Mouse (Mus musculus): ENCODE measurements around the gene Bsn.
"Not testable (repeated sequence)": the region's sequence is repeated elsewhere in the genome, so short reads cannot be mapped to it uniquely, and the experiment has no call there.

Gene Bsn

DNA sequence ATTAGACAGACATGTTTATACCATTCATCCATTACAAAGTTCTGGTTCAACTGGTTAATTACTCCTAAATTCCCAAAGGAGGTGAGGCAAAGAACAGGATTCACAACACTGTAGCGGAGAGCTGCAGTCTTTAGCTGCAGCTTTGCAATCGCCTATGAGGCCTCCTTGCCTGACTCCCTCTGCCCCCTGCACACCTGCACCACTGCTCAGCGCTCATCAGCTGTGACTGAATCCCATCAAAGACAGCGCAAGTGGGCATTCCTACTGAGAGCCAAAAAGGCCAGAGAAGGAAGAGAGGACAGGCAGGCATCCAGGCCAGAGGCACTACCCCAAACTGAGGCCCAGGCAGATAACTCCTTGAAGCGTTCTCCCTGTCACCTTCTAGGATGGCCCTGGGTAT, 42.6 kb downstream of the Bsn start:
- no peak for DNase-seq

- DNase-seq = no peak
Measured at GRCm38 (mm10) chr9:108146451-108146850, 43.7 kb downstream of the Bsn start.

- no peak for DNase-seq
Measured at GRCm38 (mm10) chr9:108145740-108146139, 44.4 kb downstream of the Bsn start.

- DNase-seq = peak; percentile 35 to 47
Measured at GRCm38 (mm10) chr9:108144371-108145270, 45.6 kb downstream of the Bsn start.

GRCm38 (mm10) chr9:108143470-108143869, 46.7 kb downstream of the Bsn start:
- DNase-seq = no peak

GRCm38 (mm10) chr9:108141387-108141786, 48.8 kb downstream of the Bsn start:
- no peak for DNase-seq

DNA sequence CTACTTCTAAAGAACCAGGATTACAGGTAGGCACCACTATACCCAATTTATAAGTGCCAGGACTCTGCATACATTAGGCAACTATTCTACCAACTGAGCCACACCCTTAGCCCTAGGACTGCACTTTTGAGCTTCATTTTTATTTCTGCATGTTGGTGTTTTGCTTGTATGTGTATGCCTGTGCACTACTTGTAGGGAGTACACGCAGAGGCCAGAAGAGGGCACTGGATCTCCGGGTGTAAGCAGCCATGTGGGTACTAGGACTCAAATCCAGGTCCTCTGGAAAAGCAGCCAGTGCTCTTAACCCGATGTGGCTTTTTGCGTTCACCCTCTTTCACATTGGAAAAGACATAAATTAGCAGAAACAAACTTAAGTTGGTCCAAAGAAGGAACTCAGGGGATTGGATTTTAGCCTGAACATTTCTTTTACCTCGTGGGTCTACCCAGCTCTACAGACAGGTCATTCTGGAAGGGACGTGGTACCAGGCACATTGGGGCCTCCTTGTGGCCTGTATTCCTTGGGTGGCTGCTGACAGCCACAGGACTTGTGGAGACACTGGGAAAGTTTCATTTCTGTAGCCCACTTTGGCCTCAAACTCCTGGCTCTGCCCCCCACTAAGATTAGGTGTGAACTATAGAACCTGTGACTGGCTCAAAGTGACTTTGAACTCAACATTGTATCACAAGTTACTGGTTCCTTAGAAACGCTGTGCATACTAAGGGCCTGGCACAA, 50.1 kb downstream of the Bsn start:
- peak in 1 of 2 experiments; percentile 22 for DNase-seq

DNA sequence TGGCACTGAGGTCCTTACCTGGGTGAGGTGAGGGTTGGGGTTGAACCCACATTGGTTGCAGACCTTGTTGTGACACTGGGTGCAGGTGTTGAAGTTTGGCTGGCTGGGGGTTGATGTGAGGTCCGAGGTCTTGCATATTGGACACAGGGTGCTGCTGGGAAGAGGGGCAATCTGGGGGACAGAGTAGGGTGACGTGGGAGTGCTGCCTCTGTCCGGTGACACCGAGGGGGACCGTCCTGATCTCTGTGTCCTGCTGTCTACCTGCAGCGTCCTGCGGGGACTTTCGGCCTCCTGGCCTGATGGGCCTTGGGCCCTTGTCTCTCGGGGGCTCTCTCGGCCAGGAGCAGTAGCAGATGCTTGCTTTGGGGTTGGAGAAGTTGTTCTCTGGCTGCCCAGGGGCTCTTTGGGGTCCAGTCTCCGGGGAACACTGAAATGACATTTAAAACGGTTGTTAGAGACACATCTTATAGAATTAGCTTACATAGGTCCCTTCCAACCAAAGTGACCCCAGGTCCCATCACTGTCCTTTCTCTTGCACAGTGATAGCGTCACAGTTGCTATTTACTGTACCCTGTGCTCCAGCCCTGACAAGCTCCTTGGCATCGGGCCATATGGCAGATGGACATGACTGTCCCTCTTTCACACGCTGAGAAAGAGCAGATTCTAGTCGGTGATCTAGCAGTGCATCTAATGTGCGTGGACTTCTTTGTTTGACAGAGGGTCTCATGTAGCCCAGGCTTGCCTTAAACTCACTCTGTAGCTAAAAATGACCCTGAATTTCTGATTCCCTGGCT, 50.8 kb downstream of the Bsn start:
- DNase-seq = peak in 1 of 2 experiments; percentile 17

DNA sequence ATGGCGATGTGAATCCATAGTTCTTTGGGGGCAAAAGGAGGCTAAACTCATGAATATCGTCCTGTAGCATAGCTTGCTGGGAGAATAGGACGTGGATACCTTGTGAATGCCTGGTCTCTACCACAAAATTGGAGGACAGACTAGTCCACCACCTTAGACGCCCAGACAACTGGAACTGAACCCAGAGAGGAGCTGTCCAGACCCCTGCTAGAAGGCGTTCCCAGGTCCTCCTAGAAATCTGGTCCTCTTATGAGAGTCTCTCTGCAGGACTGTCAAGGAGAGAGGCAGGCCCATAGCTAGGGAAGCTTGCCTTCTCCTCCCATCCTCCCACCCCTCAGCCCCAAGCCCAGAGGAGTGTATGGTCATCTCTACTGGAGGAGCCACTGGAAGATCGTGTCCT, 52.1 kb downstream of the Bsn start:
- no peak for DNase-seq

GRCm38 (mm10) chr9:108137523-108137922, 52.7 kb downstream of the Bsn start:
- DNase-seq = no peak

GRCm38 (mm10) chr9:108136930-108137462, 53.2 kb downstream of the Bsn start:
- DNase-seq = peak in 1 of 2 experiments; percentile 17

GRCm38 (mm10) chr9:108136225-108136624, 54.0 kb downstream of the Bsn start:
- peak in 1 of 2 experiments; percentile 49 for DNase-seq

GRCm38 (mm10) chr9:108135679-108136078, 54.5 kb downstream of the Bsn start:
- DNase-seq = not testable (repeated sequence)

DNA sequence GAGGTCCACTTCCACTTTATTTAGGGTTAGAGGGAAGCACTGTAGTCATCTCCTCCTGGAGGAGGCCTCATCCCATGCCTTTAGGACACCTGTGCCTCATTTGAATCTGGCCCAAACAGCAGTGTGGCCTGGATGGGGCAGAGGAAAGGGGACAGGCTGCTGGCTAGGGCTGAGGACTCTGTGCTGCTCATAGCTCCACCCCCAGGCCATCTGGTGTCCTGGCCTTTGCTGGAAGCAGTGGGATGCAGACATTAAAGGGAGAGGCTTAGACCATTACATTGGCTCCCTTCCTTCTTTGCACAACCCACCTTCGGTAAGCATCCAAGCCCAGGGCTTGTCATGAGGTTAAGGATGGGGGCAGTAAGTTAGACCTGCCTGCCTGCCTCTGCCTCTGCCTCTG, 56.7 kb downstream of the Bsn start:
- DNase-seq = no peak

DNA sequence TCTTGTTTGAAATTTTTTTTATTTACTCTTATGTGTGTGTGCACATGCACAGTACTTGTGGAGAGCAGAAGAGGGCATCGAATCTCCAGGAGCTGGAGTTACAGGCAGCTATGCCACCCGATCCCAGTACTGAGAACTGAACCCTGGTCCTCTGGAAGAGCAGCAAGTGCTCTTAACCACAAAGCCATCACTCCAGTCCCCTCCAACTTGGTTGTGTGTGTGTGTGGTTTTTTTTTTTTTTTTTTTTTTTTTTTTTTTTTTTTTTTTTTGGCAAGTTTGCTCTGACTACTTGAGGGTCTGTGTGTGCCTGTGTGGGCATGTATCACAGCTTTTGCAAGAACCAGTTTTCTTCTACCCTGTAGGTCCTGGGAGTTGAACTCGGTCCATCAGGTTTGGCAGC, 57.8 kb downstream of the Bsn start:
- DNase-seq = no peak

DNA sequence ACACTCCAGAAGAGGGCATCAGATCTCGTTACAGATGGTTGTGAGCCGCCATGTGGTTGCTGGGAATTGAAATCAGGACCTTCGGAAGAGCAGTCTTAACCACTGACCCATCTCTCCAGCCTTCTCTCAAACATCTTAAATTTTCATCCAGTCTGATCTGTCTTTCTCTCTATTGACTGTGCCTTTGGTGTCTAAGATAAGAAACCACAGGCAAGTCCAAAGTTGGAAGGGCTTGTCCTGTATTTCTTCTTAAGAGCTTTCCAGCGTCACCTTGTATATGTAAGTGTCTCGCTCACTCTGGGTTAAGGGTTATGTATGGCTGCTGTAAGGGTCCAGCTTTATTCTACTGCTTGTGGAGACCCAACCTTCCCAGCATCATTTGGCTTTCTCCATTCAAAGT, 58.7 kb downstream of the Bsn start:
- no peak for DNase-seq

DNA sequence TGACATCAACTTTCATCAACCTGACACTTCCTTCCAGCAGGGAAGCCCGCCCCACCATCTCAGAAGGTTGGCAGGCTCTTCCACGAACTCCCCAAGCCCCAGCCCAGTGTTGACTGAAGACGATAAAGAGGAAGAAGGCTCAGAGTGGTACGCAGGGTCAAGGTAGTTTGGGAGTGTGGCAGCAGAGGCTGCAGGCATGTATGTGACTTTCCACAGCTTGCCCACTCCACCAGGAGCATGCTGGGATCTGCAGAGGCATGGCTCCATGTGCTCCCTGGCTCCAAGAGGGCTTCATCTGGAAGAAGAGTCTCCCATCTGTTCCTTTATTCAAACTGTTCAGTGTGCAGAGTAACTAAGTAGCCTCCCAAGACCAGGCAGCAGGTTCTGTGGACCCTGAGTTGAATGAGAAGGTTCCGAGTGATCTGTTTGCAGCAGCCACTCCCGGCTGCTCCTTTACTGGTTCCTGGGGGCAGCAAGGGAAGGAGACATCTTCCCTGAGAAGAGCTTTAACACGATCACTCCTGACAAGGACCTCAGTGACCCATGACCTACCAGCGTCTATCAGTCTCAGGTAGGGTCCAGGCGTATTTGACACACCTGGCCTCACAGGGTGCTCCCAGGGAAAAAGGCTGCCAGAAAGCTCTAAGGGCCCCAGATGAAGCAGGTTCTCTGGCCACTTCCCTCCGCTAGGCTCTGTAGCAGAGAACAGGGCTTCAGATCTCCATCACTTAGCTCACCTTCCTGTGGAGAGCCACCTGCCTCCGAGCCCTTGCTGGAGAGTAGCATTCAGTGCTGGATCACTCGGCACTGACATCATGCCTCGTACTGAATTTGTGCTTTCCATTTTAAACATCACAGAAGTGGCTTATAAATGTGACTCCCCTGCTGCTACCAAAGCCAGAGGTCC, 60.9 kb downstream of the Bsn start:
- DNase-seq = no peak

GRCm38 (mm10) chr9:108128248-108128647, 61.9 kb downstream of the Bsn start:
- DNase-seq = no peak

DNA sequence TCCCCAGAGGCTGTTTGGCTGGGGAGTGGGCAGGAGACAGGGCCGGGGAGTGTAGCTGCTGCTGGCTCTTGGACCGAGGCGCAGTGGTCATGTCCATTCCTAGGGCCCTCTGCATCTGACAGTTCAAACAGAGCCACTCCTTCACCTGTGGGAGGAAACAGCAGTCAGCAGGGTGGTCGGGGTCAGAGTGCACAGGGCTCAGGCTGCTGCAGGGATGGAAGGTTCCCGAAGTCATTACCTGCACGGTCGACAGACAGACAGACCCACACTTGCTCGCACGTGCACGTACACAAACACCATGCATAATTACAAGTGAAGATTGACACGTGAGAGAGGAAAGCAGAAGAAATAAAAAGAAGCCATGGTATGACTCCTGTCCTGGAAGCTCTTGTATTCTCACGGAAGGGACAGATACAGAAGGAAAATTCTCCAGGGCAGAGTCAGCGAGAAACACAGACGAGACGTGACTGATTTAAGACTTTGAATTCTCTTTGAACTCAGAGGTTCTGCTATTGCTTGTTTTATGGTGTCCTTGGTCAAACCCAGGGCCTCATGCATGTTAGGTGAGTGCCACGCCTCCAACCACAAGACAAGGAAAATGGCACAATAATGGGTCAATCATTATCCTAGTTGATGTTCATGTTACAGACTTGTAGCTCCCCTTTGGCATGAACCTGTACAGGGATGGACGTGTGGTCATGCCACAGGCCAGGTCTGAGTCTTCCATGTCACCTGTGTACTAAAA, 63.6 kb downstream of the Bsn start:
- no peak for DNase-seq

GRCm38 (mm10) chr9:108125731-108126130, 64.5 kb downstream of the Bsn start:
- no peak for DNase-seq

GRCm38 (mm10) chr9:108123916-108124315, 66.3 kb downstream of the Bsn start:
- no peak for DNase-seq

Data from lung, postnatal 4 days (tissue).